8 mouse cellular contexts compared by ENCODE assay signal in the genomic region with DNA sequence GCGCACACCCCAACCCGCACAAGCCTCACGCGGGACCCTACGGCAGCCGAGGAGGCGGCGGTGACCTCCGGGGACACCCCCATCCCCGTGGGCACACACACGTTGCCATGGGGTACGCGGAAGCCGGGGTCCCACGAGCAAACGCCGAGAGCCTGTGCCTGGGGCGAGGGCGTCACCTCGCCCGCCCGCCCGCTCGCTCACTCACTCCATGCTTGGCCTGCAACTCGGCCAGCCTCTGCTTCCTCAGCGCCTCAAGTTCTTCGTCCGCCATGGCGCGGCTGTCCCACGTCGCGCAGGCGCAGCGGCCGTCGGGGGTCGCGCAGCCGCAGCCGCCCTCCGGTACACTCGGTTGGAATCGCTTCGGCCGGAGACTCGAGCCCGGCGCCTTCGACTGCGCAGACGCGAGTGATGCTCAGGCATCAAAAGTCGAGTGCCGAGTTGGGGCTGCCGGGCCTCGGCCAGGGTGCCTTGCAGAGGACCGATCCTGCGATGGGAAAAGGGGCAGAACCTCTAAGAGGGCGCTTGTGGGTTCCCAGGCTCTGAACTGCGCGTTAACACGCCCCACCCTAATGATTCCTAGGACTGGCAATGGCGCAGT. TPM values are rescaled to one million over a fixed set of nuclear protein-coding genes. Genes with fewer than 3 reads are reported as not detected.
DNase-seq lines count a peak whose midpoint lies in the region; ATAC-seq lines count a peak whose summit lies in the region.

TSS of gene Pdcd5 (minus strand) at position 421 of the 598 bp plus-strand sequence.

- peak; percentile 92 for ATAC-seq in hindbrain, embryonic 12.5 days (ENCODE audit: low FRiP score)

- peak within 1 kb of the TSS; percentile 71 for H3K4me2 ChIP-seq in hindbrain, embryonic 12.5 days (replicated peaks)

- no peaks in the 10 kb centered on the region for H3K9me3 ChIP-seq in hindbrain, embryonic 12.5 days (replicated peaks)

- no peaks in the 10 kb centered on the region for H3K27me3 ChIP-seq in hindbrain, embryonic 12.5 days

- H3K36me3 ChIP-seq in hindbrain, embryonic 12.5 days, result peaks cover 29% of the 10 kb centered on the region

- under 1% methylated on average over 62 of the region's 64 CpGs for WGBS in hindbrain, embryonic 12.5 days

- peak within 1 kb of the TSS; percentile 96 for H3K4me3 ChIP-seq in hindbrain, embryonic 12.5 days

- H3K4me1 ChIP-seq in hindbrain, embryonic 12.5 days, result 0 out of 2 replicates have a peak, but pooled peaks cover 2% of the 10 kb centered on the region

- H3K9ac ChIP-seq in hindbrain, embryonic 12.5 days, result peak within 1 kb of the TSS; percentile 96

- DNase-seq in NIH3T3 (ENCODE audit: low read depth), result peak; percentile 98
- DNase-seq in cerebellum, postnatal 10 days, result peak; percentile 97 to 99
- peak; percentile 94 to 97 for DNase-seq in frontal cortex, postnatal 10 days (ENCODE audit: low spot score in 2 of 2)
- DNase-seq in layer of hippocampus, postnatal 14 days (ENCODE audit: low spot score in 2 of 2), result peak; percentile 98 to 99
- peak; percentile 99 for DNase-seq in lung, postnatal 14 days
- DNase-seq in retina, adult 2 months (ENCODE audit: low read depth, low spot score), result peak; percentile 89
- DNase-seq in thymus, postnatal 36 days, result peak; percentile 97 to 99

- H3K27ac ChIP-seq in hindbrain, embryonic 12.5 days, result peak within 1 kb of the TSS; percentile 81

RNA-seq across cellular contexts. Expression of gene Pdcd5, which starts in this region (rescaled TPM):
- 257 and 263 TPM in 2 replicates for polyA plus RNA-seq in hindbrain, embryonic 12.5 days (2016; fragmentation: Nextera tagmentation; extraction: Ambion mirVana)
- 10 to 100 TPM; 83.5 to 87.2 TPM for total RNA-seq in layer of hippocampus, postnatal 14 days (2021)

Comparison
In these comparisons a context has a peak if more than half of its experiments do, and no peak if none do; other contexts are left out.
1. Peak in every context shown above with its lines: DNase-seq, ATAC-seq, H3K4me3 ChIP-seq and H3K27ac ChIP-seq.